Mouse (Mus musculus) midbrain, postnatal 0 days (tissue): ENCODE results near the gene Cyb5r1. TPM values are rescaled to one million over a fixed set of nuclear protein-coding genes. Genes with fewer than 3 reads are reported as not detected.
A peak's percentile ranks its signal among the peaks of the same experiment; 100 is the strongest.

Experiments used
- ATAC-seq: fragments of 200-750 bp; cut with Nextera tagmentation; 2 replicates; pipeline ENCODE4 v1.8.0; 2017; ENCODE audit warnings: moderate number of reproducible peaks, mild to moderate bottlenecking, moderate TSS enrichment, moderate library complexity; ENCODE audit not compliant: low FRiP score
- DNase-seq: peaks from one replicate; pipeline ENCODE4 v3.0.0-alpha.2; 2015; ENCODE audit warnings: low spot score
- H3K27ac ChIP-seq: fragments of 300-500 bp; sonication (generic); 2 replicates; pipeline ENCODE4 v1.5.1; 2014; ENCODE audit warnings: low read depth, mild to moderate bottlenecking, low read length, mixed read lengths
- H3K27me3 ChIP-seq: fragments of 300-500 bp; sonication (generic); 2 replicates; pipeline ENCODE4 v1.6.1; 2014; ENCODE audit warnings: low read length, control low read depth, mixed read lengths; ENCODE audit not compliant: insufficient read depth
- H3K36me3 ChIP-seq: fragments of 300-500 bp; sonication (generic); 2 replicates; pipeline ENCODE4 v1.6.1; 2014; ENCODE audit warnings: low read length, control low read depth, mixed read lengths; ENCODE audit not compliant: insufficient read depth
- H3K4me1 ChIP-seq: fragments of 300-500 bp; sonication (generic); 2 replicates; pipeline ENCODE4 v1.6.1; 2014; ENCODE audit warnings: mild to moderate bottlenecking, control low read depth, antibody characterized with exemption, low read length, mixed read lengths; ENCODE audit not compliant: insufficient read depth
- H3K4me2 ChIP-seq: fragments of 300-500 bp; sonication (generic); 2 replicates; pipeline ENCODE4 v1.6.1; 2014; ENCODE audit warnings: low read depth, mild to moderate bottlenecking, low read length, mixed read lengths; ENCODE audit not compliant: poor library complexity, severe bottlenecking
- H3K4me3 ChIP-seq: fragments of 300-500 bp; sonication (generic); 2 replicates; pipeline ENCODE4 v1.5.1; 2014; ENCODE audit warnings: low read depth, mild to moderate bottlenecking, low read length, moderate library complexity
- H3K9ac ChIP-seq: fragments of 300-500 bp; sonication (generic); replicated peaks from 2 replicates; pipeline ENCODE4 v1.6.1; 2014; ENCODE audit warnings: mild to moderate bottlenecking, low read length, moderate library complexity, mixed read lengths; ENCODE audit not compliant: poor library complexity, severe bottlenecking
- H3K9me3 ChIP-seq: fragments of 300-500 bp; sonication (generic); 2 replicates; pipeline ENCODE4 v1.6.1; 2016; ENCODE audit warnings: low read length, control low read depth
- CTCF ChIP-seq: IDR thresholded peaks from 2 replicates; pipeline ENCODE4 v1.5.1; 2016; ENCODE audit warnings: antibody characterized with exemption, mild to moderate bottlenecking
- WGBS: fragments of 180-500 bp; shearing (Covaris S2); extraction: QIAGEN DNeasy Blood & Tissue Kit; methylation state at CpG from one replicate; pipeline ENCODE4 v1.1.7; 2014; 5-methylcytosine and 5-hydroxymethylcytosine counted together
- polyA plus RNA-seq: library from polyadenylated mRNA; unstranded; fragments of >200 nt; fragmentation: Nextera tagmentation; extraction: Ambion mirVana; gene quantifications from 2 replicates; pipeline ENCODE4 v1.2.1, GENCODE M21; 2015
- total RNA-seq: library from RNA; depleted of rRNA; stranded (reverse); fragments of >200 nt; gene quantifications from 2 replicates; pipeline ENCODE4 v1.2.3, GENCODE M21; 2014; rRNA removed

Gene Cyb5r1
- total RNA-seq = 5.3 and 7.4 TPM in 2 replicates
- polyA plus RNA-seq = 7.9 and 8.3 TPM in 2 replicates

DNA sequence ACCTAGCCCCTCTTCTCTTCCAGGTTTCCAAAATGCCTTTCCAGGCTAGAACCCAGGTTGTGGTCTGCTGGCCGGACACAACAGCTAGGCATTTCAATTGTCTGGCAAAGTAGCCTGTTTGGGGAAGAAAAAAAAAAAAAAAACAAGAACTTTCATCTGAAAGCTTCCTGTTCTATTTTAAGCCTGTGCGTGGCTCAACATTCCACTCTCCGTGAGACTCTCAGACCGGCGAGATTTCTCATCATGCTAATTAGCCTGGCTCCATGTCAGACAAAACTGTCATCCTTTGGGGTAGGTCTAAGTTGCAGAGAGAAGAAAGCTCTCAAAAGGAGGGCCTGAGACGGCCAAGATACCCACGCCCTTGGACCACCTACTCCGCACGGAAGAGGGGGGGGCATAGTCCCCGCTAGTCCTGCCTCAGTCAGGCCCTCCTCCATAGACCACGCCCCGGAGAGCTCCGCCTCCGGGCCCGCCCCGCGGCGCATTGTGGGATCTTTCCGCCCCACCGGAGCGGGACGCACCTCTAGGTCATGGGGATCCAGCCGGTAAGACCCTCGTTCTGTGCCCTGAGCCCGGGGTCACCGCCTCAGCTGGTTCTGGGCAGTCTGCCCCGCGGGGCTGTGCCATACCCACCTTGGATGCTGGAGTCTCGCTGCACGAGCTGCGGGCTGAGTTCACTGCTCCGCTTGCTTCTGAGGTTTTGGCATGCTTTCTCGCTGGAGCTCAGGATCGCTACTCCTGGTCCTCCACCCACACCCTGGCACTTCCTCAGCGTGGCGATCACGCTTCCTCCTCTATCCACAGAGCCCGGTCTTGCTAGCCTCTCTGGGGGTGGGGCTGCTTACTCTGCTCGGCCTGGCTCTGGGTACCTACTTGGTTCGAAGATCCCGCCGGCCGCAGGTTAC is at the start of gene Cyb5r1:
TSS of gene Cyb5r1 (plus strand) at position 51 of the 905 bp plus-strand sequence.
- DNase-seq (peak; percentile 53), ATAC-seq (peak; percentile 86)
- no peaks in the 10 kb centered on the region for H3K4me1 ChIP-seq
- H3K27me3 ChIP-seq = no peaks in the 10 kb centered on the region
- 2% methylated on average over 42 of the region's 43 CpGs for WGBS
- TF ChIP-seq CTCF = no peak
- no peaks in the 10 kb centered on the region for H3K36me3 ChIP-seq
- peak within 1 kb of the TSS; percentile 54 for H3K9ac ChIP-seq
- H3K4me3 ChIP-seq = peak within 1 kb of the TSS; percentile 68
- H3K27ac ChIP-seq = no peak within 1 kb of the TSS
- no peaks in the 10 kb centered on the region for H3K9me3 ChIP-seq
- peak within 1 kb of the TSS; percentile 97 for H3K4me2 ChIP-seq

DNA sequence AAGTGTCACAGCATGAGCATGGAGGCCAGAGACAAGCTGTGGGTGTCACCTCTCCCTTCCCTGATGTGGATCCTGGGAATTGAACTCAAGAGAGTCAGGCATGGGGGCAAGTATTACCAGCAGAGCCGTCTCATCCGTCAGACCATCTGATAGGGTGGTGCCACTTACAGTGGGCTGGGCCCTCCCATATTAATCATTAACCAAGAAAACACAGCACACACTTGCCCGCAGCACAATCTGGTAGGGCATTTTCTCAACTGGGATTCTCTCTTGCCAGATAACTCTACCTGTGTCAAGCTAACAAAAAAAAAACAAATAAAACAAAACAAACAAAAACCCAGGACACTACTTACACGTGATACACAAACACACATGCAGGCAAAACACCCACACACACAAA is 47.9 kb upstream of the Cyb5r1 start:
- H3K27ac ChIP-seq = no peak overlapping the region
- WGBS = 94% methylated on average over 4 of the region's 4 CpGs
- DNase-seq = no peak
- TF ChIP-seq CTCF = no peak
- no peak overlapping the region for H3K4me3 ChIP-seq
- no peaks in the 10 kb centered on the region for H3K27me3 ChIP-seq
- peaks cover 44% of the 10 kb centered on the region for H3K36me3 ChIP-seq
- no peak for ATAC-seq
- H3K9ac ChIP-seq = no peak overlapping the region
- no peaks in the 10 kb centered on the region for H3K4me1 ChIP-seq
- no peak overlapping the region for H3K4me2 ChIP-seq
- no peaks in the 10 kb centered on the region for H3K9me3 ChIP-seq

GRCm38 (mm10) chr1:134360656-134361055 is 44.7 kb upstream of the Cyb5r1 start:
- Histone ChIP-seq H3K27ac (no peak overlapping the region), H3K4me3 (peak overlapping the region; percentile 90), H3K9me3 (no peaks in the 10 kb centered on the region), H3K36me3 (peaks cover 20% of the 10 kb centered on the region), H3K9ac (no peak overlapping the region), H3K4me2 (peak overlapping the region; percentile 44), H3K4me1 (no peaks in the 10 kb centered on the region), H3K27me3 (no peaks in the 10 kb centered on the region)
- 82% methylated on average over 7 of the region's 7 CpGs for WGBS
- DNase-seq (no peak), ATAC-seq (no peak)
- TF ChIP-seq CTCF = no peak

- ATAC-seq (peak; percentile 77), DNase-seq (no peak)
- no peaks in the 10 kb centered on the region for H3K27me3 ChIP-seq
- no peak for TF ChIP-seq CTCF
- 2% methylated on average over 30 of the region's 44 CpGs for WGBS
- peak overlapping the region; percentile 90 for H3K4me3 ChIP-seq
- peak overlapping the region; percentile 93 for H3K9ac ChIP-seq
- peak overlapping the region; percentile 44 for H3K4me2 ChIP-seq
- H3K4me1 ChIP-seq = no peaks in the 10 kb centered on the region
- H3K9me3 ChIP-seq = no peaks in the 10 kb centered on the region
- H3K27ac ChIP-seq = peak overlapping the region; percentile 80
- peaks cover 13% of the 10 kb centered on the region for H3K36me3 ChIP-seq
Observed at GRCm38 (mm10) chr1:134361195-134361856, 44.0 kb upstream of the Cyb5r1 start.

- H3K36me3 ChIP-seq = peaks cover 13% of the 10 kb centered on the region
- peak; percentile 97 for DNase-seq
- H3K9me3 ChIP-seq = no peaks in the 10 kb centered on the region
- ATAC-seq = peak; percentile 97
- peak within 1 kb of the TSS; percentile 90 for H3K4me3 ChIP-seq
- no peaks in the 10 kb centered on the region for H3K4me1 ChIP-seq
- H3K27ac ChIP-seq = peak within 1 kb of the TSS; percentile 80
- peak within 1 kb of the TSS; percentile 93 for H3K9ac ChIP-seq
- 0% methylated on average over 37 of the region's 38 CpGs for WGBS
- no peak for TF ChIP-seq CTCF
- no peaks in the 10 kb centered on the region for H3K27me3 ChIP-seq
- H3K4me2 ChIP-seq = peak within 1 kb of the TSS; percentile 53
Observed at GRCm38 (mm10) chr1:134361857-134362212, 43.5 kb upstream of the Cyb5r1 start, which contains the start of gene Tmem183a. Gene Tmem183a (minus strand): TSS chr1:134361979.

GRCm38 (mm10) chr1:134363194-134363593 is 42.2 kb upstream of the Cyb5r1 start:
- TF ChIP-seq CTCF = no peak
- H3K27ac ChIP-seq = no peak overlapping the region
- H3K9ac ChIP-seq = no peak overlapping the region
- no peaks in the 10 kb centered on the region for H3K4me1 ChIP-seq
- WGBS = 75% methylated on average over 4 of the region's 4 CpGs
- no peak overlapping the region for H3K4me3 ChIP-seq
- no peaks in the 10 kb centered on the region for H3K9me3 ChIP-seq
- no peaks in the 10 kb centered on the region for H3K27me3 ChIP-seq
- DNase-seq (no peak), ATAC-seq (no peak)
- no peak overlapping the region for H3K4me2 ChIP-seq
- H3K36me3 ChIP-seq = peaks cover 5% of the 10 kb centered on the region
